Mouse (Mus musculus): ENCODE measurements around the gene Hdac11.

Gene Hdac11

GRCm38 (mm10) chr6:91169129-91169528 lies 12.7 kb downstream of the Hdac11 start:
- DNase-seq (ENCODE audit: low spot score in 2 of 2): no peak

- DNase-seq (ENCODE audit: low spot score in 2 of 2): no peak
Observed at GRCm38 (mm10) chr6:91171396-91171895, 15.0 kb downstream of the Hdac11 start.

GRCm38 (mm10) chr6:91172381-91172780 lies 15.9 kb downstream of the Hdac11 start:
- no peak for DNase-seq (ENCODE audit: low spot score in 2 of 2)

GRCm38 (mm10) chr6:91173221-91173880 lies 16.9 kb downstream of the Hdac11 start:
- peak; percentile 39 to 48 for DNase-seq (ENCODE audit: low spot score in 2 of 2)

GRCm38 (mm10) chr6:91174211-91174610 lies 17.7 kb downstream of the Hdac11 start:
- no peak for DNase-seq (ENCODE audit: low spot score in 2 of 2)

GRCm38 (mm10) chr6:91180767-91181171 lies 24.3 kb downstream of the Hdac11 start:
- DNase-seq (ENCODE audit: low spot score in 2 of 2): no peak

- peak; percentile 15 to 84 for DNase-seq (ENCODE audit: low spot score in 2 of 2)
Observed at GRCm38 (mm10) chr6:91181320-91181719, 24.9 kb downstream of the Hdac11 start.

- DNase-seq (ENCODE audit: low spot score in 2 of 2): no peak
Observed at GRCm38 (mm10) chr6:91182075-91182490, 25.6 kb downstream of the Hdac11 start.

- DNase-seq (ENCODE audit: low spot score in 2 of 2): no peak
Observed at GRCm38 (mm10) chr6:91183041-91183440, 26.6 kb downstream of the Hdac11 start.

- DNase-seq (ENCODE audit: low spot score in 2 of 2): no peak
Observed at GRCm38 (mm10) chr6:91183980-91184379, 27.5 kb downstream of the Hdac11 start.

- no peak for DNase-seq (ENCODE audit: low spot score in 2 of 2)
Observed at GRCm38 (mm10) chr6:91184776-91185175, 28.3 kb downstream of the Hdac11 start.

GRCm38 (mm10) chr6:91185502-91185901 lies 29.0 kb downstream of the Hdac11 start:
- DNase-seq (ENCODE audit: low spot score in 2 of 2): peak in 1 of 2 experiments; percentile 42

GRCm38 (mm10) chr6:91186161-91186931 lies 29.9 kb downstream of the Hdac11 start:
- DNase-seq (ENCODE audit: low spot score in 2 of 2): no peak

GRCm38 (mm10) chr6:91186934-91187333 lies 30.5 kb downstream of the Hdac11 start:
- DNase-seq (ENCODE audit: low spot score in 2 of 2): no peak

GRCm38 (mm10) chr6:91187871-91188270 lies 31.4 kb downstream of the Hdac11 start:
- DNase-seq (ENCODE audit: low spot score in 2 of 2): peak in 1 of 2 experiments; percentile 34

GRCm38 (mm10) chr6:91189971-91190370 lies 33.5 kb downstream of the Hdac11 start:
- DNase-seq (ENCODE audit: low spot score in 2 of 2): no peak

GRCm38 (mm10) chr6:91191465-91191864 lies 35.0 kb downstream of the Hdac11 start:
- DNase-seq (ENCODE audit: low spot score in 2 of 2): no peak

- DNase-seq (ENCODE audit: low spot score in 2 of 2): no peak
Observed at GRCm38 (mm10) chr6:91192421-91192820, 36.0 kb downstream of the Hdac11 start.

GRCm38 (mm10) chr6:91192851-91193545 lies 36.5 kb downstream of the Hdac11 start:
- DNase-seq (ENCODE audit: low spot score in 2 of 2): no peak

GRCm38 (mm10) chr6:91198456-91198855 lies 42.0 kb downstream of the Hdac11 start:
- no peak for DNase-seq (ENCODE audit: low spot score in 2 of 2)

- DNase-seq (ENCODE audit: low spot score in 2 of 2): no peak
Observed at GRCm38 (mm10) chr6:91200429-91201188, 44.1 kb downstream of the Hdac11 start.

Measured in urinary bladder, postnatal 36 days (tissue).